Mouse (Mus musculus) liver, postnatal 0 days (tissue): ENCODE data around the gene Vkorc1l1.

Experiments used
- CTCF ChIP-seq: sonication (generic); IDR thresholded peaks from 2 replicates; pipeline ENCODE4 v1.5.1; 2016; ENCODE audit warnings: antibody characterized with exemption, low read depth
- EP300 ChIP-seq: IDR thresholded peaks from 2 replicates; pipeline ENCODE4 v1.6.1; 2016; ENCODE audit warnings: antibody characterized with exemption, low read depth, mild to moderate bottlenecking

GRCm38 (mm10) chr5:129999097-129999496, 57.3 kb downstream of the Vkorc1l1 start:
- TF ChIP-seq CTCF (peak; percentile 95), EP300 (no peak)
